In genomic region chr7:30454259-30454658, GRCm38 (mm10) we compare ENCODE assay signal across 1 mouse cellular context.
TF ChIP-seq lines count a peak whose summit lies in the region.

No protein-coding gene starts in this region.

TF ChIP-seq in CH12.LX, 34 proteins besides CTCF, POLR2A, EP300 and RAD21:
- TF ChIP-seq TBP (conservative IDR thresholded peaks at IDR 0.05; ENCODE audit: low read depth, low read length), result no peak
- TF ChIP-seq ELF1 (IDR thresholded peaks at IDR 0.05; ENCODE audit: low read depth, low read length), result no peak
- TF ChIP-seq MAX (IDR thresholded peaks at IDR 0.05; ENCODE audit: low read length), result no peak
- no peak for TF ChIP-seq MAZ (IDR thresholded peaks at IDR 0.05; ENCODE audit: low read depth, low read length)
- TF ChIP-seq ZKSCAN1 (IDR thresholded peaks at IDR 0.05; ENCODE audit: borderline replicate concordance, low read depth, low read length), result no peak
- TF ChIP-seq ZC3H11A (IDR thresholded peaks at IDR 0.05; ENCODE audit: low read depth, low read length), result no peak
- TF ChIP-seq IRF4 (IDR thresholded peaks at IDR 0.05; ENCODE audit: low read depth, low read length), result no peak
- no peak for TF ChIP-seq PAX5 (IDR thresholded peaks at IDR 0.05; ENCODE audit: low read length)
- no peak for TF ChIP-seq MAFK (IDR thresholded peaks at IDR 0.05; ENCODE audit: insufficient replicate concordance, low read length)
- no peak for TF ChIP-seq ETS1 (conservative IDR thresholded peaks at IDR 0.05; ENCODE audit: low read depth, low read length)
- no peak for TF ChIP-seq HCFC1 (IDR thresholded peaks at IDR 0.05; ENCODE audit: low read depth, low read length)
- no peak for TF ChIP-seq E2F4 (IDR thresholded peaks at IDR 0.05; ENCODE audit: insufficient replicate concordance, low read depth, low read length)
- no peak for TF ChIP-seq JUN (IDR thresholded peaks at IDR 0.05; ENCODE audit: insufficient read depth, low read depth, low read length)
- TF ChIP-seq RCOR1 (conservative IDR thresholded peaks at IDR 0.05; ENCODE audit: low read depth, low read length), result no peak
- TF ChIP-seq ZMIZ1 (IDR thresholded peaks at IDR 0.05; ENCODE audit: low read depth, low read length), result no peak
